Mouse (Mus musculus): ENCODE data around the gene Tent5c. TPM values are rescaled to one million over a fixed set of nuclear protein-coding genes. Genes with fewer than 3 reads are reported as not detected.

Gene Tent5c
- polyA plus RNA-seq, 1 experiment from 2014 or later = 2.7 TPM

DNA sequence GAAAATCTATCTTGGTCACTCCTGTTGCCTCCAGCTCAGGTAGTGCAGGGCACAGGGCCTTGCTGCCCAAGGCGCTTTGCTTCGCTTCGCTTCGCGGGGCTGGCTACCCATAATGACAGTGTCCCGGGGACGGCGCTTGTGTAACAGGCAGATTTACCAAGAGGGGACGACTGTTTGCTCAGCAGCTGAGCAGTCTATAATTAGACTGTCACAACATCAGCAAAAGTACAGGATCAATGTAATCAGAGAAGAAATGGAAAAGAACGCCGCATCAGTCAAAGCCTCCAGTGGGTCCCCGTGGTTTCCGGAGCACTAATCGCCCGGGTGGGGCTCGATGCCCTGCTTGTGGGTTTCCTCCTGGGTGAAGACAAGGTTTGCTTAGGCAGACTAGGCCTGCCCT lies 6.3 kb upstream of the Tent5c start:
- H3K9me3 ChIP-seq (ENCODE audit: control insufficient read depth, low read length) = no peaks in the 10 kb centered on the region
- 89% methylated on average over 16 of the region's 16 CpGs for WGBS

DNA sequence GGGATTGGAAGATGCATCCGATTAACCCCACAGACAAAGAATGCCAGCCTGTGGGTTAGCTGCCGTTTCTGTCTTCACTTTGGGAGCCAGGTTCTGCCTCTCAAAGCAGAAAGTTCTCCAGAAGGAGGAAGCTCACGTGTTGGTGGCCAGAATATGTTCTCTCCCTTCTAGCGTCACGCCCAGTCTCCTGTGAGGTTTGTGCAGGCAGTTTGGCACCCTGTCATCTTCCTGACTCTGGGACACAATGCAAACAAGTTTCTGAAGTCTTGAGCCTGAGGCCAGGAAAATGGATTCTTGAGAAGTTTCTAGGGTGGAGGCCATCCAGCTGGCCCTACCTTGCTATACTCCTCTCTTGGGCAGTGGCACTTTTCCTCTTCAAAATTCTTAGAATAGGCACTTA lies 5.8 kb upstream of the Tent5c start:
- H3K4me2 ChIP-seq (replicated peaks; ENCODE audit: low read depth, low read length) = no peak overlapping the region
- H3K36me3 ChIP-seq (ENCODE audit: control insufficient read depth, insufficient read depth, low read length) = no peaks in the 10 kb centered on the region
- no peaks in the 10 kb centered on the region for H3K9me3 ChIP-seq (ENCODE audit: control insufficient read depth, low read length)
- ATAC-seq (ENCODE audit: low FRiP score) (no peak), DNase-seq (ENCODE audit: low spot score) (no peak)
- no peaks in the 10 kb centered on the region for H3K4me1 ChIP-seq (replicated peaks; ENCODE audit: control insufficient read depth, insufficient read depth, low read length)
- WGBS = 94% methylated on average over 5 of the region's 5 CpGs
- H3K27ac ChIP-seq (ENCODE audit: low read depth, low read length) = no peak overlapping the region
- H3K27me3 ChIP-seq (ENCODE audit: control insufficient read depth, insufficient read depth, low read length) = no peaks in the 10 kb centered on the region
- no peak overlapping the region for H3K9ac ChIP-seq (ENCODE audit: low read depth, low read length)
- H3K4me3 ChIP-seq (ENCODE audit: low read depth, low read length) = no peak overlapping the region

More for the DNA sequence above, 6.3 kb upstream of the Tent5c start:
- Histone ChIP-seq H3K4me1 (replicated peaks; ENCODE audit: control insufficient read depth, insufficient read depth, low read length) (no peaks in the 10 kb centered on the region), H3K4me2 (replicated peaks; ENCODE audit: low read depth, low read length) (no peak overlapping the region), H3K9ac (ENCODE audit: low read depth, low read length) (no peak overlapping the region), H3K27ac (ENCODE audit: low read depth, low read length) (no peak overlapping the region), H3K36me3 (ENCODE audit: control insufficient read depth, insufficient read depth, low read length) (no peaks in the 10 kb centered on the region), H3K27me3 (ENCODE audit: control insufficient read depth, insufficient read depth, low read length) (no peaks in the 10 kb centered on the region), H3K4me3 (ENCODE audit: low read depth, low read length) (no peak overlapping the region)
- ATAC-seq (ENCODE audit: low FRiP score) (no peak), DNase-seq (ENCODE audit: low spot score) (no peak)

DNA sequence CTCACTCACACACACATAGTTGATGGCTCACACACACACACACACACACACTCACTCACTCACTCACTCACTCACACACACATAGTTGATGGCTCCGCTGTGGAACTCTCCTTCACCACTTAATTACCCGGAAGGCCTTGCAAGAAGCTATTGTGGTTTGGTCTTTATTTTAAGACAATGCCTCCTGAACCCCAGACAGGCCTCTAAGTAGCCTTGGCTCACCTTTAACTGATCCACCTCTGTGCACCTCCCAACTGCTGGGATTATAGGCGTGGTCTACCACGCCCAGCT lies 831 bp upstream of the Tent5c start:
- Histone ChIP-seq H3K4me3 (ENCODE audit: low read depth, low read length) (peak overlapping the region; percentile 51), H3K27me3 (ENCODE audit: control insufficient read depth, insufficient read depth, low read length) (peaks cover 23% of the 10 kb centered on the region)

DNA sequence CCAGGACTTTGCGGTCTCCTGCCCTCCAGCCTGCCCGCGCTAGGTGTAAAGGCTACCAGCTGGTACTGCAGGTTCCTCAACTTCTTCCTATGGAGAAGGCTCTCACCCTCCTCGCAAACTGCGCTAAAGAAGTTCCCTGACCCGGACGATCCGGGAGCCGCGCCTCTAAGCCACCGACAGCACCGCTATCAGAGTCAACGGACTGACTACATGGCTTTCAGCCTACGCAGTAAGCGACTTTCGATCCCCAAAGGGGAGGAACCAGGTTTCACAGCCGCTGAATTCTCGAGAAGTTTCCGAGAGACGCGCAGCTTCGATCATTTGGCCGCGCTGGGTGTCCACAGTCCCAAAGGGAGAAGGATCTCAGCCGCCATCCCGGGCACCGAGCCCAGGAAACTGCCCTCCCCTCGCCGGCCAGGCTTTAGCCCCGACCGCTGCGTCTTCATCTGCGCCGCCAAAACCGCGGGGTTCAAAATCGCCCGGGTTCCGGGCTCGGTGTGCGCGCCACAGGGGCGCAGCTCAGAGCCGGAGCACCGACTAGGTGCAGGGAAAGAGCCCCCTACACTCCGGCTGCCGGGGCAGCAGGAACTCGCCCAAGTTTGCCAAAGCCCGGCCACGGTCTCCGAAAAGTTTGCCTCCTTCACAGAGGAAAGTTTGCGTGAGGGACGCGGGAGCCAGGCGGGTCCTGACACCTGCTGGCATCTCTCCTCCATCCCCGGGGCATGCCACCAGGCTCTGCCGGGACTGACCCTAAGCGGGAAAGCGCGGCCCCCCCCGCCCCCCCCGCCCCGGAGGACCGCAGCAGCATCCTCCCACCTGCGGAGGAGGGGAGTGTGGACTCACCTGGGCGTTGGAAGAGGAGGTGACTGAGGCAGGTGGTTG lies 632 bp downstream of the Tent5c start:
- Histone ChIP-seq H3K36me3 (ENCODE audit: control insufficient read depth, insufficient read depth, low read length) (no peaks in the 10 kb centered on the region), H3K4me1 (replicated peaks; ENCODE audit: control insufficient read depth, insufficient read depth, low read length) (peaks cover 5% of the 10 kb centered on the region), H3K27me3 (ENCODE audit: control insufficient read depth, insufficient read depth, low read length) (peaks cover 23% of the 10 kb centered on the region), H3K4me2 (replicated peaks; ENCODE audit: low read depth, low read length) (peak overlapping the region; percentile 90), H3K27ac (ENCODE audit: low read depth, low read length) (no peak overlapping the region), H3K4me3 (ENCODE audit: low read depth, low read length) (peak overlapping the region; percentile 51), H3K9me3 (ENCODE audit: control insufficient read depth, low read length) (no peaks in the 10 kb centered on the region), H3K9ac (ENCODE audit: low read depth, low read length) (peak overlapping the region; percentile 52)
- under 1% methylated on average over 57 of the region's 66 CpGs for WGBS
- DNase-seq (ENCODE audit: low spot score) (peak; percentile 62), ATAC-seq (ENCODE audit: low FRiP score) (peak; percentile 75)

More for the DNA sequence above, 831 bp upstream of the Tent5c start:
- Histone ChIP-seq H3K9me3 (ENCODE audit: control insufficient read depth, low read length) (no peaks in the 10 kb centered on the region), H3K9ac (ENCODE audit: low read depth, low read length) (no peak overlapping the region), H3K4me1 (replicated peaks; ENCODE audit: control insufficient read depth, insufficient read depth, low read length) (peaks cover 5% of the 10 kb centered on the region), H3K27ac (ENCODE audit: low read depth, low read length) (no peak overlapping the region), H3K4me2 (replicated peaks; ENCODE audit: low read depth, low read length) (peak overlapping the region; percentile 90), H3K36me3 (ENCODE audit: control insufficient read depth, insufficient read depth, low read length) (no peaks in the 10 kb centered on the region)
- DNase-seq (ENCODE audit: low spot score) (no peak), ATAC-seq (ENCODE audit: low FRiP score) (peak; percentile 1; the same call in 1 of the 2 replicates)
- 16% methylated on average over 4 of the region's 4 CpGs for WGBS

DNA sequence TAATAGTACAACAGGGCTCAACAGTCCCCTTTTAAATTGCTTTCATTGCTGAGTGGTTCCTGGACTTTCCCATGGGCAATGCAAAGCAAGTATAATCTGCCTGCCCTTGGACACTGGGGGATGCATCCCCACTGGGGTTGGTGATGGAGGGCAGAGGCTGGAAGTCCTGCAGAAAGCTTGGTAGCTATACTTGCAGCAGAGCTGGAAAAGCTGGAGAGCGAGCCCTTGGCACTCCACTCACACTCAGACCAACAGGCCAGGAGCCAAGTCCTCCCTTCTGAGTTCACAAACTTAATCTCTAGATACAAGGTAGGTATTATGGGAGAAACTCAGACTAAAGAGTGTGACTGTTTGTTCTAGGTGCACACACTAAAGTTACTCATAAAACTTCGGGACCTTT lies 2.1 kb downstream of the Tent5c start:
- H3K9ac ChIP-seq (ENCODE audit: low read depth, low read length) = no peak overlapping the region
- H3K4me2 ChIP-seq (replicated peaks; ENCODE audit: low read depth, low read length) = no peak overlapping the region
- no peaks in the 10 kb centered on the region for H3K9me3 ChIP-seq (ENCODE audit: control insufficient read depth, low read length)
- H3K4me1 ChIP-seq (replicated peaks; ENCODE audit: control insufficient read depth, insufficient read depth, low read length) = peaks cover 5% of the 10 kb centered on the region
- H3K36me3 ChIP-seq (ENCODE audit: control insufficient read depth, insufficient read depth, low read length) = no peaks in the 10 kb centered on the region
- H3K27ac ChIP-seq (ENCODE audit: low read depth, low read length) = no peak overlapping the region
- ATAC-seq (ENCODE audit: low FRiP score) (no peak), DNase-seq (ENCODE audit: low spot score) (no peak)
- 80% methylated on average over 2 of the region's 2 CpGs for WGBS
- peaks cover 23% of the 10 kb centered on the region for H3K27me3 ChIP-seq (ENCODE audit: control insufficient read depth, insufficient read depth, low read length)
- H3K4me3 ChIP-seq (ENCODE audit: low read depth, low read length) = no peak overlapping the region

DNA sequence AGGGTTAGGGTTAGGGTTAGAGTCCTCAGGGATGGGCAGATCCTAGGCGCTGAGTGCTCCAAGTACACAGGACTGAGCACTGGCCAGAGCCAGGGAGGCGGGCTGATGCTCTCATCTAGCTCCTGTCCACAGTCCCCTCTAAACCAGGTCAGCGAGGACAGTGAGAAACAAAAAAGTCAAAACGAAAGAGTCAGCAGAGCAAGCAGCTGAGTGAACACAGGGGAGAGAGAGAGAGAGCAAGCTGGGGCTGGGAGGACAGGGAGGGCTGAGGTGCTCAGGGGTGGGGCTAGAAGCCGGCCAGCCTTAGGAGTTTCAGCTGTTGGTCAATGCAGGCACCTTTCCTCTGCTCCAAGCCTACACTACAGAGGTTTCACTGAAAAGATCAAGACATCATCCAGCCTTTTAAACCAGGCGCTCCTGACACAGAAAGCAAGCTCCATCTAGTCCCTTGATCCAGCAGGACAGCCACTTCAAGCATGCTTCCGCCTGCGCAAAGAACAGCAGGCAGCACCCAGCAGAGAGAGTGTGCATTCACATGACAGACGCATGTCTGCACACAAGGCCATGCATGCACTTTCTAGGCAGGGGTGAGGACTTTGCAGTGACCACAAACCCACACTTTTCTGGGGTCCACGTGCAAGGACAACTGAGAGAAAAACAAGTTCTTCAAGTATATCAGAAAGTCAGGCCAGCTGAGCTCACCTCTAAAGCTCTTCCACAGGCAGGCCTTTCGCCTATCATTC lies 3.6 kb downstream of the Tent5c start:
- Histone ChIP-seq H3K27me3 (ENCODE audit: control insufficient read depth, insufficient read depth, low read length) (peaks cover 23% of the 10 kb centered on the region), H3K4me3 (ENCODE audit: low read depth, low read length) (no peak overlapping the region), H3K27ac (ENCODE audit: low read depth, low read length) (no peak overlapping the region), H3K9ac (ENCODE audit: low read depth, low read length) (no peak overlapping the region), H3K4me2 (replicated peaks; ENCODE audit: low read depth, low read length) (no peak overlapping the region), H3K36me3 (ENCODE audit: control insufficient read depth, insufficient read depth, low read length) (no peaks in the 10 kb centered on the region), H3K4me1 (replicated peaks; ENCODE audit: control insufficient read depth, insufficient read depth, low read length) (peaks cover 5% of the 10 kb centered on the region), H3K9me3 (ENCODE audit: control insufficient read depth, low read length) (no peaks in the 10 kb centered on the region)
- DNase-seq (ENCODE audit: low spot score) (no peak), ATAC-seq (ENCODE audit: low FRiP score) (no peak)
- 42% methylated on average over 11 of the region's 11 CpGs for WGBS

DNA sequence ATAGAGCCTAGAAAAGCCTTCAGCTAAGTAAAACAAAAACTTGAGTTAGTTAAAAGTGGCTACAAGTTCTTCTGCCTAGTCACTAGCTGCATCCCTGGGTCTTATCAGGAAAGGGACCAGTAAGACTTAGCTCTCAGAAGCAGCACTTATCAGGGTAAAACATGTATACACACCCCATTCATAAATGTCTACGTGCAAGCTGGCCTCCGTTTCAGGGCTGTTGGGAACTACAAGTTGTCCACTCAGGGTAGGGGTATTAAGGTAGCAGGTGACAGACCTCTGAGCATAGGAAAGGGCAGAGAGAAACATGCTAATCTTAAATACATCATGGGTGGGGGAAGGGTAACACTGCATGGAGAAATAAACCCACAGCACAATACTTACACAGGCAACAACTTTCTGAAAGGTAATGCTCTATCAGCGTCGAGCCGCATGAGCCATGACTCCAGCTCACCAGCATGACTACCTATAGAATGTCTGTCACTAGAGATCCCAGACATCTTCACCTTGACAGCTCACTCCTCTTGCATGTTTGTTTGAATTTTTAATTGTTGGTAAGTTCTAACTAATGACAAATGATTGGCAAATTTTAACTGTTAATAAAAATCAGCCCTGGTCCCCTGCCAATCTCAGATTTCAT lies 6.0 kb downstream of the Tent5c start:
- no peak overlapping the region for H3K4me3 ChIP-seq (ENCODE audit: low read depth, low read length)
- ATAC-seq (ENCODE audit: low FRiP score) (no peak), DNase-seq (ENCODE audit: low spot score) (no peak)
- H3K27ac ChIP-seq (ENCODE audit: low read depth, low read length) = no peak overlapping the region
- peaks cover 17% of the 10 kb centered on the region for H3K27me3 ChIP-seq (ENCODE audit: control insufficient read depth, insufficient read depth, low read length)
- 91% methylated on average over 5 of the region's 5 CpGs for WGBS
- no peak overlapping the region for H3K9ac ChIP-seq (ENCODE audit: low read depth, low read length)
- peaks cover under 1% of the 10 kb centered on the region for H3K4me1 ChIP-seq (replicated peaks; ENCODE audit: control insufficient read depth, insufficient read depth, low read length)
- H3K36me3 ChIP-seq (ENCODE audit: control insufficient read depth, insufficient read depth, low read length) = no peaks in the 10 kb centered on the region
- H3K9me3 ChIP-seq (ENCODE audit: control insufficient read depth, low read length) = no peaks in the 10 kb centered on the region
- no peak overlapping the region for H3K4me2 ChIP-seq (replicated peaks; ENCODE audit: low read depth, low read length)

DNA sequence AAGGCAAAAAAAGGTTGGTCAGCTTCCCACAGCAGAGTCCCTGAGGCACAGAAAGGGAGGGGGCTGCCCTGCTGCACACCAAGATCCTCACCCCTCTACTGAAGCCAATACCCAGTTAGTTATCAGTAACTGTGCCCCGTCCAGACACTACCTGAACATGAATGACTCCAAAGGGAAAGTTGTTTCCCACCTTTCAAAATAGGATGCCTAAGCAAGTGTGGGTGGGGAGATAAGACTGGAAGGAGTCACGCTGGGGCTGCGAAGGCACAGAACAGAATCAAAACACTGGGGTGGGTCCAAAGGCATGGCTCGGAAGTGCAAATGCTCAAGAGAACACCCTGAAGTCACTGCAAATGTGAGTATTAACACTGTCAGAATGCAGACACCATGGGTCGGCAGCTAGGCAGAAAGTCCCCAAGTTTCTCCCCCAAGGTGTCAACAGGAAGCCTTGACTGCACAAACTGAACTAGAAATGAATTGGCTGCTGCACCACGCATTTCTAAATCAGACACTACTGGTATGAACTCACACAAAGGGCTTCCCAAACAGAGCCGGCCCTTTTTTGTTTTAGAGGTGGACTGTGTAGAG lies 6.7 kb downstream of the Tent5c start:
- DNase-seq (ENCODE audit: low spot score) (no peak), ATAC-seq (ENCODE audit: low FRiP score) (no peak)
- Histone ChIP-seq H3K27me3 (ENCODE audit: control insufficient read depth, insufficient read depth, low read length) (peaks cover 11% of the 10 kb centered on the region), H3K4me1 (replicated peaks; ENCODE audit: control insufficient read depth, insufficient read depth, low read length) (no peaks in the 10 kb centered on the region), H3K4me3 (ENCODE audit: low read depth, low read length) (no peak overlapping the region), H3K36me3 (ENCODE audit: control insufficient read depth, insufficient read depth, low read length) (no peaks in the 10 kb centered on the region), H3K4me2 (replicated peaks; ENCODE audit: low read depth, low read length) (no peak overlapping the region), H3K27ac (ENCODE audit: low read depth, low read length) (no peak overlapping the region), H3K9ac (ENCODE audit: low read depth, low read length) (no peak overlapping the region), H3K9me3 (ENCODE audit: control insufficient read depth, low read length) (no peaks in the 10 kb centered on the region)
- WGBS = 65% methylated on average over 7 of the region's 7 CpGs

Data from hindbrain, embryonic 11.5 days (tissue).